Mouse (Mus musculus): ENCODE measurements at regions not wholly inside any gene's neighbourhood (a gene's known extent, or its start where the extent isn't known, plus 50 kb on each side); places are given as distances from the start of the nearest gene placed in this dataset.

- 55% methylated on average over 9 of the region's 9 CpGs for WGBS
- Histone ChIP-seq H3K36me3 (ENCODE audit: control insufficient read depth, insufficient read depth, low read length) (no peaks in the 10 kb centered on the region), H3K27ac (replicated peaks; ENCODE audit: low read depth, low read length) (no peak overlapping the region), H3K9ac (ENCODE audit: low read depth, low read length, severe bottlenecking) (no peak overlapping the region), H3K4me2 (replicated peaks; ENCODE audit: low read depth, low read length, severe bottlenecking) (peak overlapping the region; percentile 40; the same call in 1 of the 2 replicates), H3K4me3 (replicated peaks; ENCODE audit: low read length) (no peak overlapping the region), H3K4me1 (ENCODE audit: control insufficient read depth, insufficient read depth, low read length) (peaks cover 5% of the 10 kb centered on the region; the same call in 1 of the 2 replicates), H3K9me3 (ENCODE audit: control insufficient read depth, low read length) (no peaks in the 10 kb centered on the region), H3K27me3 (ENCODE audit: control insufficient read depth, insufficient read depth, low read length) (no peaks in the 10 kb centered on the region)
- DNase-seq (ENCODE audit: low spot score) (no peak), ATAC-seq (ENCODE audit: low FRiP score, low read depth) (no peak)
- TF ChIP-seq POLR2A (IDR thresholded peaks at IDR 0.05; ENCODE audit: borderline replicate concordance, extremely low read depth, insufficient read depth, insufficient read length): no peak
Measured at GRCm38 (mm10) chr2:74064369-74064768, 153.2 kb upstream of the Atp5g3 start.

GRCm38 (mm10) chr2:74063777-74064176, 152.7 kb upstream of the Atp5g3 start:
- Histone ChIP-seq H3K36me3 (ENCODE audit: control insufficient read depth, insufficient read depth, low read length) (no peaks in the 10 kb centered on the region), H3K4me2 (replicated peaks; ENCODE audit: low read depth, low read length, severe bottlenecking) (peak overlapping the region; percentile 40), H3K27ac (replicated peaks; ENCODE audit: low read depth, low read length) (no peak overlapping the region), H3K4me3 (replicated peaks; ENCODE audit: low read length) (peak overlapping the region; percentile 20), H3K27me3 (ENCODE audit: control insufficient read depth, insufficient read depth, low read length) (no peaks in the 10 kb centered on the region), H3K4me1 (ENCODE audit: control insufficient read depth, insufficient read depth, low read length) (peaks cover 5% of the 10 kb centered on the region; the same call in 1 of the 2 replicates), H3K9ac (ENCODE audit: low read depth, low read length, severe bottlenecking) (peak overlapping the region; percentile 29; the same call in 1 of the 2 replicates), H3K9me3 (ENCODE audit: control insufficient read depth, low read length) (no peaks in the 10 kb centered on the region)
- WGBS: 47% methylated on average over 15 of the region's 15 CpGs
- TF ChIP-seq POLR2A (IDR thresholded peaks at IDR 0.05; ENCODE audit: borderline replicate concordance, extremely low read depth, insufficient read depth, insufficient read length): no peak
- ATAC-seq (ENCODE audit: low FRiP score, low read depth) (peak; percentile 62; the same call in 1 of the 2 replicates), DNase-seq (ENCODE audit: low spot score) (peak; percentile 31)

- no peak for ATAC-seq (ENCODE audit: low FRiP score, low read depth)
- H3K9me3 ChIP-seq (ENCODE audit: control insufficient read depth, low read length): no peaks in the 10 kb centered on the region
- H3K4me3 ChIP-seq (replicated peaks; ENCODE audit: low read length): no peak overlapping the region; the same call in 1 of the 2 replicates
- 35% methylated on average over 4 of the region's 4 CpGs for WGBS
- H3K27me3 ChIP-seq (ENCODE audit: control insufficient read depth, insufficient read depth, low read length): no peaks in the 10 kb centered on the region
- no peak for DNase-seq (ENCODE audit: low spot score)
- no peak overlapping the region for H3K9ac ChIP-seq (ENCODE audit: low read depth, low read length, severe bottlenecking)
- TF ChIP-seq POLR2A (IDR thresholded peaks at IDR 0.05; ENCODE audit: borderline replicate concordance, extremely low read depth, insufficient read depth, insufficient read length): no peak
- H3K4me1 ChIP-seq (ENCODE audit: control insufficient read depth, insufficient read depth, low read length): peaks cover 5% of the 10 kb centered on the region; the same call in 1 of the 2 replicates
- H3K27ac ChIP-seq (replicated peaks; ENCODE audit: low read depth, low read length): no peak overlapping the region
- no peaks in the 10 kb centered on the region for H3K36me3 ChIP-seq (ENCODE audit: control insufficient read depth, insufficient read depth, low read length)
- peak overlapping the region; percentile 40 for H3K4me2 ChIP-seq (replicated peaks; ENCODE audit: low read depth, low read length, severe bottlenecking)
Measured at GRCm38 (mm10) chr2:74063302-74063701, 152.2 kb upstream of the Atp5g3 start.

GRCm38 (mm10) chr2:74042430-74042829, 131.3 kb upstream of the Atp5g3 start:
- Histone ChIP-seq H3K4me2 (replicated peaks; ENCODE audit: low read depth, low read length, severe bottlenecking) (no peak overlapping the region), H3K4me3 (replicated peaks; ENCODE audit: low read length) (no peak overlapping the region), H3K27ac (replicated peaks; ENCODE audit: low read depth, low read length) (no peak overlapping the region), H3K9me3 (ENCODE audit: control insufficient read depth, low read length) (no peaks in the 10 kb centered on the region), H3K36me3 (ENCODE audit: control insufficient read depth, insufficient read depth, low read length) (no peaks in the 10 kb centered on the region), H3K27me3 (ENCODE audit: control insufficient read depth, insufficient read depth, low read length) (no peaks in the 10 kb centered on the region), H3K4me1 (ENCODE audit: control insufficient read depth, insufficient read depth, low read length) (no peaks in the 10 kb centered on the region; the same call in 1 of the 2 replicates), H3K9ac (ENCODE audit: low read depth, low read length, severe bottlenecking) (no peak overlapping the region)
- no peak for ATAC-seq (ENCODE audit: low FRiP score, low read depth)
- no peak for TF ChIP-seq POLR2A (IDR thresholded peaks at IDR 0.05; ENCODE audit: borderline replicate concordance, extremely low read depth, insufficient read depth, insufficient read length)
- DNase-seq (ENCODE audit: low spot score): no peak
- WGBS: 74% methylated on average over 6 of the region's 6 CpGs

GRCm38 (mm10) chr2:74039580-74039979, 128.5 kb upstream of the Atp5g3 start:
- ATAC-seq (ENCODE audit: low FRiP score, low read depth): no peak
- Histone ChIP-seq H3K4me3 (replicated peaks; ENCODE audit: low read length) (no peak overlapping the region), H3K27me3 (ENCODE audit: control insufficient read depth, insufficient read depth, low read length) (no peaks in the 10 kb centered on the region), H3K4me1 (ENCODE audit: control insufficient read depth, insufficient read depth, low read length) (no peaks in the 10 kb centered on the region; the same call in 1 of the 2 replicates), H3K9ac (ENCODE audit: low read depth, low read length, severe bottlenecking) (no peak overlapping the region), H3K36me3 (ENCODE audit: control insufficient read depth, insufficient read depth, low read length) (no peaks in the 10 kb centered on the region), H3K27ac (replicated peaks; ENCODE audit: low read depth, low read length) (no peak overlapping the region), H3K9me3 (ENCODE audit: control insufficient read depth, low read length) (no peaks in the 10 kb centered on the region), H3K4me2 (replicated peaks; ENCODE audit: low read depth, low read length, severe bottlenecking) (no peak overlapping the region)
- TF ChIP-seq POLR2A (IDR thresholded peaks at IDR 0.05; ENCODE audit: borderline replicate concordance, extremely low read depth, insufficient read depth, insufficient read length): no peak
- WGBS: 47% methylated on average over 6 of the region's 6 CpGs
- no peak for DNase-seq (ENCODE audit: low spot score)

GRCm38 (mm10) chr2:74036043-74036442, 124.9 kb upstream of the Atp5g3 start:
- H3K27me3 ChIP-seq (ENCODE audit: control insufficient read depth, insufficient read depth, low read length): no peaks in the 10 kb centered on the region
- no peaks in the 10 kb centered on the region for H3K36me3 ChIP-seq (ENCODE audit: control insufficient read depth, insufficient read depth, low read length)
- no peak overlapping the region for H3K4me3 ChIP-seq (replicated peaks; ENCODE audit: low read length)
- peaks cover 9% of the 10 kb centered on the region for H3K4me1 ChIP-seq (ENCODE audit: control insufficient read depth, insufficient read depth, low read length)
- DNase-seq (ENCODE audit: low spot score): no peak
- no peaks in the 10 kb centered on the region for H3K9me3 ChIP-seq (ENCODE audit: control insufficient read depth, low read length)
- H3K9ac ChIP-seq (ENCODE audit: low read depth, low read length, severe bottlenecking): no peak overlapping the region
- WGBS: 88% methylated on average over 9 of the region's 9 CpGs
- H3K27ac ChIP-seq (replicated peaks; ENCODE audit: low read depth, low read length): no peak overlapping the region
- no peak for TF ChIP-seq POLR2A (IDR thresholded peaks at IDR 0.05; ENCODE audit: borderline replicate concordance, extremely low read depth, insufficient read depth, insufficient read length)
- no peak for ATAC-seq (ENCODE audit: low FRiP score, low read depth)
- no peak overlapping the region for H3K4me2 ChIP-seq (replicated peaks; ENCODE audit: low read depth, low read length, severe bottlenecking)

Measured in limb, embryonic 14.5 days (tissue).